Mouse (Mus musculus) gastrocnemius, postnatal 14 days (tissue): Measurements from ENCODE around the gene Atg101. TPM values are rescaled to one million over a fixed set of nuclear protein-coding genes. Genes with fewer than 3 reads are reported as not detected.

Source experiments
- DNase-seq: peaks from one replicate; pipeline ENCODE4 v3.0.0; 2021; ENCODE audit warnings: mixed read lengths
- intact Hi-C: fragments of 180-260 bp; cut with DNase I; formaldehyde crosslinking; loops from one replicate; pipeline ENCODE4 v1.15.1; 2025; ENCODE audit warnings: low total_unique reads
- total RNA-seq, 2 experiments: library from RNA; stranded (reverse); gene quantifications; 2 replicates each; pipeline ENCODE4 v1.2.3; 2021

The Atg101 gene
- total RNA-seq, 2 experiments from 2014 or later, result 27.7 to 35.0 TPM

GRCm38 (mm10) chr15:101306459-101306858 lies 22.4 kb downstream of the Atg101 start:
- no peak for DNase-seq
- intact Hi-C loops, result no loop called here

GRCm38 (mm10) chr15:101308440-101309348 lies 24.6 kb downstream of the Atg101 start:
- DNase-seq, result no peak
- intact Hi-C loops, result no loop called here

- no peak for DNase-seq
- intact Hi-C loops, result no loop called here
These were observed 25.4 kb downstream of the Atg101 start for GRCm38 (mm10) chr15:101309493-101309892.

- intact Hi-C loops, result no loop called here
- peak; percentile 54 for DNase-seq
These were observed 27.2 kb downstream of the Atg101 start for GRCm38 (mm10) chr15:101311087-101311770.

GRCm38 (mm10) chr15:101312006-101312405 lies 27.9 kb downstream of the Atg101 start:
- intact Hi-C loops, result no loop called here
- DNase-seq, result no peak

GRCm38 (mm10) chr15:101315378-101315777 lies 31.3 kb downstream of the Atg101 start:
- intact Hi-C loops, result no loop called here

GRCm38 (mm10) chr15:101315832-101316231 lies 31.8 kb downstream of the Atg101 start:
- intact Hi-C loops, result no loop called here
- DNase-seq, result peak; percentile 87

More at GRCm38 (mm10) chr15:101315378-101315777, 31.3 kb downstream of the Atg101 start:
- no peak for DNase-seq

GRCm38 (mm10) chr15:101316279-101316912 lies 32.3 kb downstream of the Atg101 start:
- intact Hi-C loops, result no loop called here
- DNase-seq, result no peak

- intact Hi-C loops, result no loop called here
- no peak for DNase-seq
These were observed 33.1 kb downstream of the Atg101 start for GRCm38 (mm10) chr15:101316913-101317813.

GRCm38 (mm10) chr15:101317814-101318500 lies 33.9 kb downstream of the Atg101 start:
- intact Hi-C loops, result no loop called here

GRCm38 (mm10) chr15:101318889-101319765 lies 35.1 kb downstream of the Atg101 start:
- intact Hi-C loops, result no loop called here
- DNase-seq, result no peak

More at GRCm38 (mm10) chr15:101317814-101318500, 33.9 kb downstream of the Atg101 start:
- no peak for DNase-seq

- DNase-seq, result no peak
- intact Hi-C loops, result no loop called here
These were observed 36.0 kb downstream of the Atg101 start for GRCm38 (mm10) chr15:101320010-101320617.

GRCm38 (mm10) chr15:101320618-101321041 lies 36.6 kb downstream of the Atg101 start:
- intact Hi-C loops, result no loop called here
- DNase-seq, result no peak

- intact Hi-C loops, result no loop called here
- no peak for DNase-seq
These were observed 37.1 kb downstream of the Atg101 start for GRCm38 (mm10) chr15:101321126-101321525.

GRCm38 (mm10) chr15:101322106-101322505 lies 38.0 kb downstream of the Atg101 start:
- intact Hi-C loops, result no loop called here
- no peak for DNase-seq

GRCm38 (mm10) chr15:101322640-101323039 lies 38.6 kb downstream of the Atg101 start:
- intact Hi-C loops, result no loop called here
- DNase-seq, result no peak

- DNase-seq, result no peak
- intact Hi-C loops, result no loop called here
These were observed 39.4 kb downstream of the Atg101 start for GRCm38 (mm10) chr15:101323511-101323910.
